Mouse (Mus musculus) thymus, adult 2 months (tissue): Measurements from ENCODE around the gene Zfhx3. TPM values are rescaled to one million over a fixed set of nuclear protein-coding genes. Genes with fewer than 3 reads are reported as not detected.

Experiments
- DNase-seq: peaks from one replicate; pipeline ENCODE4 v3.0.0; 2021
- H3K27ac ChIP-seq: fragments of 200-500 bp; 2 replicates; pipeline ENCODE4 v1.5.1; 2012; ENCODE audit warnings: low read length, control low read depth; ENCODE audit not compliant: control insufficient read depth, insufficient read depth
- H3K27me3 ChIP-seq: fragments of 200-500 bp; 2 replicates; pipeline ENCODE4 v1.6.1; 2012; ENCODE audit warnings: mild to moderate bottlenecking, low read length, moderate library complexity, mixed read lengths; ENCODE audit not compliant: control insufficient read depth, insufficient read depth
- H3K36me3 ChIP-seq: fragments of 200-500 bp; 2 replicates; pipeline ENCODE4 v1.6.1; 2012; ENCODE audit warnings: mild to moderate bottlenecking, low read length, moderate library complexity; ENCODE audit not compliant: control insufficient read depth, insufficient read depth
- H3K4me1 ChIP-seq: fragments of 200-500 bp; replicated peaks from 2 replicates; pipeline ENCODE4 v1.6.1; 2012; ENCODE audit warnings: low read length; ENCODE audit not compliant: control insufficient read depth, insufficient read depth
- H3K4me3 ChIP-seq: fragments of 200-500 bp; 2 replicates; pipeline ENCODE4 v1.5.1; 2012; ENCODE audit warnings: mild to moderate bottlenecking, low read length, control low read depth, moderate library complexity; ENCODE audit not compliant: control insufficient read depth, insufficient read depth
- CTCF ChIP-seq: fragments of 200-500 bp; IDR thresholded peaks from 2 replicates; pipeline ENCODE4 v1.5.1; 2012; ENCODE audit warnings: mild to moderate bottlenecking, control low read depth, low read length, moderate library complexity, borderline replicate concordance; ENCODE audit not compliant: control insufficient read depth, poor library complexity, insufficient read depth; ENCODE audit errors: extremely low read depth
- POLR2A ChIP-seq: fragments of 200-500 bp; IDR thresholded peaks from 2 replicates; pipeline ENCODE4 v1.6.1; 2012; ENCODE audit warnings: mild to moderate bottlenecking, low read length, control low read depth, moderate library complexity; ENCODE audit not compliant: control insufficient read depth, poor library complexity, insufficient read depth; ENCODE audit errors: extremely low read depth
- WGBS: fragments of 180-500 bp; shearing (Covaris S2); methylation state at CpG from one replicate; pipeline ENCODE4 v1.1.7; 2018; 5-methylcytosine and 5-hydroxymethylcytosine counted together
- polyA plus RNA-seq: library from polyadenylated mRNA; depleted of rRNA; stranded (reverse); fragments of >200 nt; gene quantifications from 2 replicates; pipeline ENCODE4 v1.2.3, GENCODE M21; 2012

Zfhx3 gene
- polyA plus RNA-seq, 1 experiment: 1.1 TPM

GRCm38 (mm10) chr8:108699454-108700345, 757.3 kb downstream of the Zfhx3 start:
- Histone ChIP-seq H3K27ac (no peak overlapping the region), H3K4me3 (no peak overlapping the region), H3K36me3 (no peaks in the 10 kb centered on the region), H3K4me1 (peaks cover 5% of the 10 kb centered on the region), H3K27me3 (peaks cover 38% of the 10 kb centered on the region)
- no peak for DNase-seq
- TF ChIP-seq POLR2A (no peak), CTCF (no peak)
- 16% methylated on average over 23 of the region's 23 CpGs for WGBS

- H3K4me3 ChIP-seq: no peak overlapping the region
- no peak for TF ChIP-seq POLR2A
- no peak for TF ChIP-seq CTCF
- peaks cover 4% of the 10 kb centered on the region; the same call in 1 of the 2 replicates for H3K4me1 ChIP-seq
- peaks cover 33% of the 10 kb centered on the region for H3K27me3 ChIP-seq
- no peak overlapping the region for H3K27ac ChIP-seq
- 42% methylated on average over 7 of the region's 7 CpGs for WGBS
- H3K36me3 ChIP-seq: no peaks in the 10 kb centered on the region
- DNase-seq: no peak
These were observed 759.1 kb downstream of the Zfhx3 start for GRCm38 (mm10) chr8:108701381-108702175.

GRCm38 (mm10) chr8:108702201-108702600, 759.8 kb downstream of the Zfhx3 start:
- DNase-seq: no peak
- no peak overlapping the region for H3K27ac ChIP-seq
- H3K36me3 ChIP-seq: no peaks in the 10 kb centered on the region
- 70% methylated on average over 1 of the region's 1 CpGs for WGBS
- peaks cover 38% of the 10 kb centered on the region for H3K27me3 ChIP-seq
- no peak for TF ChIP-seq POLR2A
- no peak for TF ChIP-seq CTCF
- no peak overlapping the region for H3K4me3 ChIP-seq
- H3K4me1 ChIP-seq: peaks cover 4% of the 10 kb centered on the region; the same call in 1 of the 2 replicates

GRCm38 (mm10) chr8:108705751-108706150, 763.3 kb downstream of the Zfhx3 start:
- peaks cover 23% of the 10 kb centered on the region for H3K27me3 ChIP-seq
- no peak for DNase-seq
- 80% methylated on average over 2 of the region's 2 CpGs for WGBS
- no peak for TF ChIP-seq POLR2A
- no peak for TF ChIP-seq CTCF
- peaks cover 4% of the 10 kb centered on the region; the same call in 1 of the 2 replicates for H3K4me1 ChIP-seq
- no peaks in the 10 kb centered on the region for H3K36me3 ChIP-seq
- H3K27ac ChIP-seq: no peak overlapping the region
- no peak overlapping the region for H3K4me3 ChIP-seq

GRCm38 (mm10) chr8:108706491-108706847, 764.0 kb downstream of the Zfhx3 start:
- H3K4me1 ChIP-seq: peaks cover 4% of the 10 kb centered on the region; the same call in 1 of the 2 replicates
- H3K36me3 ChIP-seq: no peaks in the 10 kb centered on the region
- TF ChIP-seq POLR2A (no peak), CTCF (no peak)
- H3K4me3 ChIP-seq: no peak overlapping the region
- no peak for DNase-seq
- H3K27me3 ChIP-seq: peaks cover 23% of the 10 kb centered on the region
- 5% methylated on average over 3 of the region's 3 CpGs for WGBS
- H3K27ac ChIP-seq: no peak overlapping the region

- no peak for DNase-seq
- 41% methylated on average over 6 of the region's 6 CpGs for WGBS
- Histone ChIP-seq H3K4me3 (no peak overlapping the region), H3K27me3 (peaks cover 23% of the 10 kb centered on the region), H3K27ac (no peak overlapping the region), H3K36me3 (no peaks in the 10 kb centered on the region), H3K4me1 (peaks cover 4% of the 10 kb centered on the region; the same call in 1 of the 2 replicates)
- no peak for TF ChIP-seq POLR2A
- no peak for TF ChIP-seq CTCF
These were observed 764.6 kb downstream of the Zfhx3 start for GRCm38 (mm10) chr8:108706848-108707541.
